ENCODE assay signal across 18 mouse cellular contexts in the genomic region with DNA sequence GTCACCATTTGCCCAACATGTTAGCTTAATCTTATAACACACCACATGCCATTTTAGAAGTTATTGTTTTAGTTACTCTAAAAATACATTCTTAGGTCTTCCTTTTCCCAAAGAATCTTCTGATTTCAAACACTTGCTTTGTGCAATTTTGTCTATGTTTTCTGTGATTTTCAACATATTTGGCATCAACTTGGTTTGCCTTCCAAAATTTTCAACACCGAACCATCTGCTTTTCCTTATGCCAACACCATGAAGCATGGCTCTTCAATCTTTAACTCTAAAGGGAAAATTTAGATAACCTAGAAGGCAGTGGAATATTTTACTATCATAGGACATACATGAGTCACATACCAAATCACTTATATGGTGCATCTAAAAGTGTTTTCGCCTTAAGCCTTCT. TPM values are rescaled to one million over a fixed set of nuclear protein-coding genes. Genes with fewer than 3 reads are reported as not detected.
"Had no signal": no experiment of that assay in that cellular context is flagged by ENCODE, and none has a peak within 500 bp of the region (broad histone marks: within the 10 kb centered on the region; RNA-seq: fewer than 3 reads in every experiment).

No protein-coding gene starts in this region.

- DNase-seq: kidney, adult 18-20 months; kidney, postnatal 10 days; kidney, postnatal 4 days; lung, embryonic 14.5 days; lung, postnatal 10 days; lung, postnatal 4 days; midbrain, embryonic 14.5 days; spleen, adult 18-20 months; thymus, adult 2 months; thymus, postnatal 25 days had no signal

- H3K27ac ChIP-seq: limb, embryonic 10.5 days; liver, embryonic 15.5 days; midbrain, embryonic 10.5 days; neural tube, embryonic 15.5 days had no signal

- H3K4me1 ChIP-seq: limb, embryonic 10.5 days; liver, embryonic 15.5 days; midbrain, embryonic 10.5 days; neural tube, embryonic 15.5 days had no signal

- H3K4me3 ChIP-seq: limb, embryonic 10.5 days; liver, embryonic 15.5 days; midbrain, embryonic 10.5 days; myocyte; neural tube, embryonic 15.5 days had no signal

- H3K27me3 ChIP-seq: liver, embryonic 15.5 days; neural tube, embryonic 15.5 days had no signal

- H3K36me3 ChIP-seq: limb, embryonic 10.5 days; liver, embryonic 15.5 days; midbrain, embryonic 10.5 days; neural tube, embryonic 15.5 days had no signal

- H3K9ac ChIP-seq: liver, embryonic 15.5 days; lung, embryonic 14.5 days; neural tube, embryonic 15.5 days had no signal

- H3K9me3 ChIP-seq: limb, embryonic 10.5 days; liver, embryonic 15.5 days; midbrain, embryonic 10.5 days; neural tube, embryonic 15.5 days had no signal

- H3K4me2 ChIP-seq: liver, embryonic 11.5 days; liver, embryonic 15.5 days; lung, embryonic 14.5 days; neural tube, embryonic 15.5 days had no signal

RNA-seq across cellular contexts. Expression of a gene that starts 59.3 kb away (rescaled TPM):
- total RNA-seq: megakaryocyte, adult 5-6 weeks had no signal
- polyA plus RNA-seq: testis, adult 2 months; thymus, adult 2 months had no signal
